Mouse (Mus musculus) yolk sac, embryonic 10.5 days (tissue): ENCODE data around the gene Nxpe3.
A peak's percentile ranks its signal among the peaks of the same experiment; 100 is the strongest.
"Not testable (repeated sequence)": the region's sequence is repeated elsewhere in the genome, so short reads cannot be mapped to it uniquely, and the experiment has no call there.

ENCODE experiments used
- DNase-seq: peaks from one replicate; pipeline ENCODE4 v3.0.0-alpha.2; 2017; ENCODE audit warnings: low spot score

Nxpe3 gene

DNA sequence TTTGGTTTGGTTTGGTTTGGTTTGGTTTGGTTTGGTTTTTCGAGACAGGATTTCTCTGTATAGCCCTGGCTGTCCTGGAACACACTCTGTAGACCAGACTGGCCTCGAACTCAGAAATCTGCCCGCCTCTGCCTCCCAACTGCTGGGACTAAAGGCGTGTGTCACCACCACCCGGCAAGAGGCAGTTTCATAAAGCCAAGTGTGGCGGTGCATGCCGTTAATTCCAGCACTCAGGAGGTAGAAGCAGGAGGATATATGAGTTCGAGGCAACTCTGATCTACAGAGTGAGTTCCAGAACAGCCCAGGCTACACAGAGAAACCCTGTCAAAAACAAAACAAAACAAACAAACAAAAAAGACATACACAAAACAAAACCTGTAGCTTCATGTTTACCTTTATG is 57.4 kb downstream of the Nxpe3 start:
- not testable (repeated sequence) for DNase-seq

GRCm38 (mm10) chr16:55837168-55837567 is 57.9 kb downstream of the Nxpe3 start:
- DNase-seq, result no peak

DNA sequence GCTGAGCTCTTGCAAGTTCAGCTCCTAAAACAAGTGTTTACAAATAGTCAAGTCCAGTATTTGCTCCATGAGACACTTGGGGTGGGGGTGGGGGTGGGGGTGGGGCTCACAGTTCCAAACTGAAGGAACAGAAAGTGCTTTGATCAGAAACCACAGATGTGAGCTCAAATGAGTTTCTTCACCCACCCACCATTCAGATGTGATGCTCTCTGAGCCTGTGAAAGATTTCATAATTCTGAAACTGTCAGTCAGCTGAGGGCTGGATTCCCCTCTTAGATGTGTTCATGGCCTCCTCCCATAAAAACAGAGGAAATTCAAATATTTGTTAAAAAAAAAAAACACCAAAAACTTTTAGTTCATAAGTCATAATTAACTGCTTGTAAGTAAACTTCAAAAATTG is 59.3 kb downstream of the Nxpe3 start:
- no peak for DNase-seq

DNA sequence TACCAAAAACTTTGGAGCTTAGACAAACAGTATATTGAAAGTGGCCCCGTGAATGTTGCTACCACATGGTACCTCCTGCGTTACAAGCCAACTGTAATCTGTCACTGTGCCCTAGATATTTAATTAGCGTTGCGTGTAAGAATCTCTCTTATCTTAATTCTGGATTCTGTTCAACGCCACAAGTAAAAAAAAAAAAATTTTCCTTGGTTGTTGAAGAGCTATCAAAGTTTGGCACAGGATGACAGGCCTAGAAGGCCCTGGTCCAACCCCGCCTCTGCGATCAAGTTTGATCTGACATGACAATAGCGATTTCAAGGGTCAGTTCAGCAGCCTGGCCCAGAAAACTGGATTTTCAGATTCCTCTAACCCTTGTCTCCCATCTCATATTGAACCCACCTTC is 62.5 kb downstream of the Nxpe3 start:
- no peak for DNase-seq

DNA sequence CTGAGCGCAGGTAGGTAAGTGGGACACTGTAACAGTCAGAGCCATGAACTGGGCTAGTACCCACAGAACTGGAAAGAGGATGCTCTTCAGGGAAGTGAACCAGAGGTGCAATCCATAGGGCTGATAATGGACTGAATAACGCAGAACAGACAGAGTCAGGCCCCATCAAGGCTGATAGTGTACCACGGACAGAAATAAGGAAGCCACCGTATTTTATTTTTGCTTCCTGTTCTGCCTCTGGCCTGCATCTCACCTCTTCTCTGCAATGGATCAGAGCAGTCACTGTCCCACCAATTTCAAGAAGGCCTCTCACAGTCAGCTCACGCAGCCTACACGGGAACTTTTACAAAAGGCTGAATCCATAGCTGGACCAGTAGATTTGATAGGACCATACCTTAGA is 63.0 kb downstream of the Nxpe3 start:
- no peak for DNase-seq

- DNase-seq, result no peak
Observed at GRCm38 (mm10) chr16:55831451-55831850, 63.6 kb downstream of the Nxpe3 start.

DNA sequence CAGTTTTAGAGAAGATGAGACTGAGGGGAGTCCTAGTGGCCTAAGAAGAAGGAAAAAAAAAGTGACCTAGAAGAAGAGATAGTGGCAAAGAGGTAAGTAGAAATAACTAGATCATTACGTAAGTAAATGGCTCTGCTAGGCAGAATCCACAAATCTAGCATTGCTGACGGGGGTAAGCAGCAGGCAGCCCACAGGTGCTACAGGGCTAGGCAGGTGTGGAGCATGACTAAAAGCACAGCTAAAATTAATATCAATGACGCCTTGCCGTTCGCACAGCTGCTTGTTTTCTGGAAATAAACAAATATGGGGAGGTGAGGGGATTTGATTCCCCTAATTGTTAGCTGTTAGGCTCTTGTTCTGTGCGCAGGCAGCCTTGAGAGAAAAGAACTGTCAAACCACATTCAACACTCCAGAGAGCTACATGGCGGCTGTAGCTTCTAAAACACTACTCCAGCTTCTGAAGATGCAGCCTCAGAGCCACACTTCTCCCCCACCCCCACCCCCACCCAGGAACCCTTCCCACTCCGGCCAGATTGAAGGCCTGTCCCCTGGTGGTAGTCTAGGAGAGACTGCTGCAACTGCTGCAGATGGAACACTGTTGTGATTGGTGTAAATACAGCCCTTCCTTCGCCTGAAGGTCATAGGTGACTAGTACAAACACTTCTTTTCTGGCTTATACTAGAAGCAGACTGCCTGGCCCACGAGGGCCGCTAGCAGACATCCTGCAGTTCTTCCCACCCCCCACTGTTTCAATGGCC is 71.5 kb downstream of the Nxpe3 start:
- peak; percentile 44 for DNase-seq

DNA sequence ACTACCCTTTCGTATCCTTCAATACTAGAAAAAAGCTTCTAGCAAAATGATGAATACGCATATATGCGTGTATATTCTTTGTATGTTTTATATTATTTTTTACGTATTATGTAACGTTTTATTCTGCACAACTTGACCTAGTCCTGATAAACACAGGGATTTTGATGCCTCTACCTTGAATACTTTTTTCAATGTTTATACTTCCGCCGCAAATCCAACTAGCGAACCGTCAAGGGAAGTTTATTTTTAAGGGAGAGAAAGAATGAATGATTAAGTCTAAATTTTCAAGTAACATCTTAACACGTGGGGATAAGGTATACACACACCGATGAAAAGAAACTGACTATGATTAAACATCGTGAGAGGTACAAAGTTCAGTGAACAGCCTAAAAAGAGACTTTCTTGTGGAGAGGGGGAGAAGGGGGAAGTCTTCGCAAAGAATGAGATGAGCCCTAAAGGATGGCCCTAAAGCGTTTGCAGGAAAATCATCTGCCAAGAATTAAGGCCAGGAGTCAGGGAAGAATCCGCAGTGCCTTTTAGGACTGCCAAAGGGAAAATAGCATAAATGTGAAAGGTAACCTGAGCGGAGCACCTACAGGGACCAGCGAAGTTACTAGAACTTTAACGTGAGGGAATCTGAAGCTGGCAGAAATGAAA is 72.2 kb downstream of the Nxpe3 start:
- DNase-seq, result no peak

GRCm38 (mm10) chr16:55821997-55822740 is 72.9 kb downstream of the Nxpe3 start:
- peak; percentile 97 for DNase-seq

- no peak for DNase-seq
Observed at GRCm38 (mm10) chr16:55821571-55821981, 73.5 kb downstream of the Nxpe3 start.

DNA sequence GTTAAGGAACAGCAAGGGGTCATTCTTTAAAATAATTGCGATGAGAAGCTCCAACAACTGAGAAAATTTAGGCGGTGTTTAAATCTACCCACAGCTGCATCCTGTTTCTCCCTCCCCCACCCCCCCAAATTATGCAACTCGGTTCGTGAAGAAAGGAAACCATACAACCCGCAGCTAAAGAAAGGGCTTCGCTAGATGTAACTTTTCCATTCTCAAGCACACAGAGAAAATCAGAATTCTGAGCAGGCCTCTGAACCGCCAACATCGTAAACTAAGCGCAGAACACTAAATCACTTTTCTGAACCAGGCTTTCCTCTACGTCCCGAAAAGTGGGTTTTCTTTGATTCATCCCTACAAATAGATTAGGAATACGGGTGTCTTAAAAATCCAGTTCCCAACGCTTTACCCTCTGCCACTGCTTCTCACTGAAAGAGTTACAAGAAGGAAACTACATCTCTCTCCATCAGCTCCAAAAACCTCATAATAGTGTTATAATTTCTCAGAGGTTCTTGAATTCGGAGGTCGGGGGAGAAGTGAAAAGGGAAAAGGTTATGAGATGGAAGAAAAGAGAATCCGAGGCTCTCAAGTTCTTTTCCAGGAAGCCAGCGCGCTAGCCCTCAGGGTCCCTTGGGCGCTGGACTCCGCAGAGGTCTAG is 74.0 kb downstream of the Nxpe3 start:
- DNase-seq, result no peak

GRCm38 (mm10) chr16:55820161-55820915 is 74.7 kb downstream of the Nxpe3 start:
- no peak for DNase-seq

DNA sequence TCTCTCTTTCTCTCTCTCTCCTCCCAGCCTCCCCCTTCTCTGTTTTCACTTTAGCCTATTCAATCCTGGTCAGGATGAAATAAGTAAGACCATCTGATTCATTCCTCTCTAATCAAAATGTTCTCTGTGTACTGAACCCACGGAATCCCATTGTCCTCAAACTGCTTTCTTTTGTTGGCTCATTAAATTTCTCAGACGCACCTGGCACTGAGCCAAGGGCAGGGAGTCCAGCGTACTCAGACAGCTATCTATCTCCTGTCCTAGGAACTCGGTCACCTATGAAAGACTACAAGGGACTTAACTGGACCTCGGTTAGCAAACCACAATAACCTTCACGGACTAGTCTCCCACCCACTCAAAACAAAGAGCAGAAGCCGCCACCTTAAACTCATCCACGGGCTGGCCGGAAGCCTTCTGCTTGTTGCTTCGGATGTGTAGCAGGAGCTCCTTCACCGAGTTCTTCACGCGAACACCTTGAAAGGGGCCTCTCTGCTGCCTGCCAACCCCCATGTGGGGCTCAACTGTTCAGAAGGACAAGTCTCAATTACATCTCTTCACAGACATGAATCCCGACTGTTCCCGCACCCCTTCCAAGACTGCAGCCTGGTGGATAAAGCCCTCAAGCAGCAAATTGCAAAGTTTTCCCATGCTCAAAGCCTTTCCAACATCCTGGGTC is 75.8 kb downstream of the Nxpe3 start:
- no peak for DNase-seq

DNA sequence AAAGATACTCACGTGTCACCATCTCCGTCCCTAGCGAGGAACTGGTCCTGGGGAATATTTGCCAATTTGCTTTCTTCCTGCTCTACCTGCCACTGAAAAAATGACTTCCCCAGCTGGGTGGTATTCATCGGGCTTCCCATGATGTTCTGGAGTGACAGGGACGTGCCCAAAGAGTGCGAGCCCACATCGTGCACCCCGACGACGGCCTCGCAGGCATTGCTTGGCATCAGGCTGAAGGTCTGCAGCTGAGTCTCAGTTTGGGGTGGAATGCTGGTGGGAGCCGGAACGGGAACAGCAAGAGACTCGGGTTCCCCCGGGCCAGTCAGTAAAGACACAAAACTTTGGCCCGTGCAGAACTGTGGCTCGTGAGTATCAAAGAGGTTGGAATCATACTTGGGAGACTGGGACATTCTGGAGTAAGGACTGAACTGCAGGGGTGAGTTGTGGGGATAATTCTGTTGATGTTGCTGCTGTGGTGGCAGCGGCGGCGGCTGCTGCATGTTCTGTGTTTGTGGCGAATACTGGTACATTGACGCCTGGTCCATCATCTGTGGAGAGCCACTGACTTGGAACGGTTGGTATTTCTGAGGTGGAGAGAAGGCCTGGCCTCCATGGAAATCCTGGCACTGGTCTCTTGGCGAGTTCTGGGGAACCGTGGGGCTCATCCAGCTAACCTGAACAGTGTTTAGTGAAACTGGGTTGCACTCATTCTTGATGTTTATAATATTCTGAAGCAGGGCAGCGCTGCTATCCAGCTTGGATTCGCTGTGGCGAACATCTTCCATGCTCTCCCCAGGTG is 77.2 kb downstream of the Nxpe3 start:
- DNase-seq, result no peak

DNA sequence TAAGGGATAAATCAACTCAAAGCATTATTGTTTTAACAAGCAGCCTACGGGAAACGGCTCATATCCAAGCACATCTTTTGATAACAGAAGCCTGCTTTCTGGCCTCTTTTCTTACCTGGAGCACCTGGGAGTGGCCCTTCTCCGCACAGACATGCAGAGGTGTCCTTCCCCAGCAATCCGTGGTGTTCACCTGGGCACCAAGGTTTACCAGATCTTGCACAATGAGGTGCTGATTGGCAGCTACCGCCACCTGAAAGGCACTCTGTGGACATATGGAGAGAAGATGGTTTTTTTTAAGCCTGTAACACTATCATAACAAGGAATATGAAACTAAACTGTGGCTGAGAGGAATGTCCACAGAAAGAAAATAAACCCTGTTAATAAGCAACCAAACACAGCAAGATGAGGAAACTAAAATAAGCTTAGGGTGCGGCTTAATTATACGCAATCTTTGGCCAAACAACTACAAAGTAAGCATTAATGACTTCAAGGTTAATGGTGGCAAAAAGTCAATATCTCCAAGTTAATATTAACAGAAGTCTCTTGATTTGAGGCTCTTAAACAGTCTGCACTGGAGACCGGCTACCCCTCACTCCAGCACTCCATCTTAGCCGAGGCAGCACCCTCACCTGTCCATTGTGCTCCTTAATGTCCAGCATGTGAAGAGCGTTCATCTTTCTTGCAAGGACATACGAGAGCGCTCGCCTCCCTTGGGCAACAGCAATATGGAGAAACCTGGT is 78.7 kb downstream of the Nxpe3 start:
- no peak for DNase-seq

- DNase-seq, result no peak
Observed at GRCm38 (mm10) chr16:55815466-55815865, 79.6 kb downstream of the Nxpe3 start.

- no peak for DNase-seq
Observed at GRCm38 (mm10) chr16:55814686-55815085, 80.4 kb downstream of the Nxpe3 start.

DNA sequence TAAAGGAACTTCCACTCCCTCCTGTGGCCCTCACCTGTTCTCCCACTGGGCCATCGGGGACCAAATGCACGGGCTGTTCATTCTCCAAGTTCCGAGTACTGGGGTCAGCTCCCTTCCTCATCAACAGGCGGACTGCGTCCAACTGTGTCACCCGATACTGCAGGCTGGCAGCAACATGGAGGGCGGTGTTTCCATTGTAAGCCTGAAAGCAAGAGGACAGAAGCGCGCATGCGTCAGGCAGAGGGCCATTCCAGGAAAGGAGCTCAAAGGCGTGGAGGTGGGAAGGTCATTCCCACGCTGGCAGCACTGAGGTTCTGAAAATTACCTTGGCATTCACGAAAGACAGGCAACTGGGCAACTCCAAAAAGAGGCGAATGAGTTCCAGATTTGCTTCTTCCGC is 81.2 kb downstream of the Nxpe3 start:
- no peak for DNase-seq

GRCm38 (mm10) chr16:55811792-55812191 is 83.3 kb downstream of the Nxpe3 start:
- no peak for DNase-seq
